Mouse (Mus musculus) MEL (cell line): ENCODE measurements at regions not wholly inside any gene's neighbourhood (a gene's known extent, or its start where the extent isn't known, plus 50 kb on each side); places are given as distances from the start of the nearest gene placed in this dataset.

ENCODE experiments used
- DNase-seq: peaks from one replicate; pipeline ENCODE4 v3.0.0; 2011; ENCODE audit warnings: low read depth, low spot score
- H3K27ac ChIP-seq: 2 replicates; pipeline ENCODE4 v1.5.1; 2012; ENCODE audit warnings: low read depth, mild to moderate bottlenecking, control low read depth, low read length, moderate library complexity; ENCODE audit not compliant: control insufficient read depth
- H3K27me3 ChIP-seq, 2 experiments: fragments of 150-350 bp in 1 of 2; sonication (generic) in 1 of 2; 2 replicates each; pipeline ENCODE4 v1.6.1; 2012; ENCODE audit warnings: low read length in 2 of 2, mild to moderate bottlenecking in 2 of 2, improper control_type of control experiment in 1 of 2, moderate library complexity in 1 of 2; ENCODE audit not compliant: insufficient read depth in 2 of 2, control insufficient read depth in 1 of 2
- H3K36me3 ChIP-seq, 2 experiments: 2 replicates each; pipeline ENCODE4 v1.6.1; 2012 to 2014; ENCODE audit warnings: low read length in 2 of 2, improper control_type of control experiment in 1 of 2, inconsistent platforms in 1 of 2, mild to moderate bottlenecking in 1 of 2; ENCODE audit not compliant: insufficient read depth in 2 of 2, control insufficient read depth in 1 of 2
- H3K4me1 ChIP-seq, 2 experiments: fragments of 150-350 bp in 1 of 2; sonication (generic) in 1 of 2; 2 replicates each; pipeline ENCODE4 v1.6.1; 2012; ENCODE audit warnings: low read length in 2 of 2, improper control_type of control experiment in 1 of 2, mild to moderate bottlenecking in 1 of 2; ENCODE audit not compliant: insufficient read depth in 2 of 2, control insufficient read depth in 1 of 2
- H3K4me3 ChIP-seq, 2 experiments: fragments of 150-350 bp in 1 of 2; sonication (generic) in 1 of 2; 2 replicates each; pipeline ENCODE4 v1.5.1; 2012; ENCODE audit warnings: low read depth in 2 of 2, low read length in 2 of 2, mild to moderate bottlenecking in 2 of 2, moderate library complexity in 2 of 2, control low read depth in 1 of 2, improper control_type of control experiment in 1 of 2; ENCODE audit not compliant: control insufficient read depth in 1 of 2, insufficient read depth in 1 of 2
- H3K79me2 ChIP-seq: 2 replicates; pipeline ENCODE4 v1.6.1; 2012; ENCODE audit warnings: mild to moderate bottlenecking, low read length, moderate library complexity; ENCODE audit not compliant: control insufficient read depth, poor library complexity, insufficient read depth
- H3K9ac ChIP-seq: 2 replicates; pipeline ENCODE4 v1.6.1; 2012; ENCODE audit warnings: low read depth, mild to moderate bottlenecking, control low read depth, low read length, moderate library complexity; ENCODE audit not compliant: control insufficient read depth, poor library complexity, severe bottlenecking
- H3K9me3 ChIP-seq: fragments of 150-350 bp; sonication (generic); replicated peaks from 2 replicates; pipeline ENCODE4 v1.6.1; 2012; ENCODE audit warnings: mild to moderate bottlenecking, low read length, improper control_type of control experiment, moderate library complexity; ENCODE audit not compliant: insufficient read depth
- BHLHE40 ChIP-seq: IDR thresholded peaks from 2 replicates; pipeline ENCODE4 v1.6.1; 2012; ENCODE audit warnings: low read depth, mild to moderate bottlenecking, inconsistent platforms, low read length, improper control_type of control experiment, borderline replicate concordance
- CHD2 ChIP-seq: IDR thresholded peaks from 2 replicates; pipeline ENCODE4 v1.6.1; 2011; ENCODE audit warnings: low read length, improper control_type of control experiment
- EP300 ChIP-seq, 2 experiments: IDR thresholded peaks; 2 replicates each; pipeline ENCODE4 v1.6.1; 2011; ENCODE audit warnings: improper control_type of control experiment in 2 of 2, low read length in 2 of 2, low read depth in 1 of 2, mild to moderate bottlenecking in 1 of 2
- ETS1 ChIP-seq: IDR thresholded peaks from 2 replicates; pipeline ENCODE4 v1.6.1; 2012; ENCODE audit warnings: low read depth, mild to moderate bottlenecking, inconsistent platforms, low read length, improper control_type of control experiment, moderate library complexity
- GATA1 ChIP-seq: IDR thresholded peaks from 2 replicates; pipeline ENCODE4 v1.6.1; 2011; ENCODE audit warnings: low read depth, low read length, improper control_type of control experiment
- HCFC1 ChIP-seq: IDR thresholded peaks from 2 replicates; pipeline ENCODE4 v1.6.1; 2012; ENCODE audit warnings: low read depth, mild to moderate bottlenecking, inconsistent platforms, low read length, improper control_type of control experiment, moderate library complexity
- KAT2A ChIP-seq: conservative IDR thresholded peaks from 2 replicates; pipeline ENCODE4 v1.6.1; 2012; ENCODE audit warnings: low read depth, low read length, improper control_type of control experiment, inconsistent platforms
- MAX ChIP-seq: IDR thresholded peaks from 2 replicates; pipeline ENCODE4 v1.6.1; 2011; ENCODE audit warnings: low read length, improper control_type of control experiment
- MAZ ChIP-seq: IDR thresholded peaks from 2 replicates; pipeline ENCODE4 v1.6.1; 2012; ENCODE audit warnings: low read depth, mild to moderate bottlenecking, inconsistent platforms, low read length, improper control_type of control experiment
- NRF1 ChIP-seq: IDR thresholded peaks from 2 replicates; pipeline ENCODE4 v1.6.1; 2014; ENCODE audit warnings: low read depth, mild to moderate bottlenecking, inconsistent platforms, low read length, improper control_type of control experiment, moderate library complexity; ENCODE audit not compliant: poor library complexity, insufficient read depth, severe bottlenecking
- POLR2A ChIP-seq, 2 experiments: IDR thresholded peaks; 2 replicates each; pipeline ENCODE4 v1.6.1; 2011 to 2012; ENCODE audit warnings: low read length in 2 of 2, mild to moderate bottlenecking in 2 of 2, control low read depth in 1 of 2, improper control_type of control experiment in 1 of 2, low read depth in 1 of 2, moderate library complexity in 1 of 2; ENCODE audit not compliant: control insufficient read depth in 1 of 2, insufficient read depth in 1 of 2, poor library complexity in 1 of 2
- POLR2AphosphoS2 ChIP-seq: IDR thresholded peaks from 2 replicates; pipeline ENCODE4 v1.6.1; 2011; ENCODE audit warnings: low read length, improper control_type of control experiment
- POLR2AphosphoS5 ChIP-seq: IDR thresholded peaks from 2 replicates; pipeline ENCODE4 v1.6.1; 2012; ENCODE audit warnings: low read depth, borderline replicate concordance, mild to moderate bottlenecking, inconsistent platforms, low read length, moderate library complexity, mixed read lengths
- RCOR1 ChIP-seq: IDR thresholded peaks from 2 replicates; pipeline ENCODE4 v1.6.1; 2012; ENCODE audit warnings: low read depth, mild to moderate bottlenecking, inconsistent platforms, low read length, improper control_type of control experiment
- TBP ChIP-seq: IDR thresholded peaks from 2 replicates; pipeline ENCODE4 v1.8.0; 2011; ENCODE audit warnings: low read depth, low read length, improper control_type of control experiment
- TCF12 ChIP-seq: IDR thresholded peaks from 2 replicates; pipeline ENCODE4 v1.6.1; 2014; ENCODE audit warnings: low read depth, mild to moderate bottlenecking, inconsistent platforms, low read length, improper control_type of control experiment, moderate library complexity
- UBTF ChIP-seq: IDR thresholded peaks from 2 replicates; pipeline ENCODE4 v1.6.1; 2012; ENCODE audit warnings: low read depth, mild to moderate bottlenecking, inconsistent platforms, low read length, improper control_type of control experiment, moderate library complexity, borderline replicate concordance; ENCODE audit not compliant: insufficient read depth
- USF1 ChIP-seq: IDR thresholded peaks from 2 replicates; pipeline ENCODE4 v1.6.1; 2014; ENCODE audit warnings: low read depth, mild to moderate bottlenecking, inconsistent platforms, low read length, improper control_type of control experiment, moderate library complexity
- USF2 ChIP-seq, 2 experiments: IDR thresholded peaks; 2 replicates each; pipeline ENCODE4 v1.6.1; 2011 to 2012; ENCODE audit warnings: improper control_type of control experiment in 2 of 2, low read length in 2 of 2, borderline replicate concordance in 1 of 2, inconsistent platforms in 1 of 2, low read depth in 1 of 2, mild to moderate bottlenecking in 1 of 2; ENCODE audit not compliant: insufficient read depth in 1 of 2
- ZC3H11A ChIP-seq: IDR thresholded peaks from 2 replicates; pipeline ENCODE4 v1.6.1; 2012; ENCODE audit warnings: low read depth, mild to moderate bottlenecking, inconsistent platforms, low read length, improper control_type of control experiment

DNA sequence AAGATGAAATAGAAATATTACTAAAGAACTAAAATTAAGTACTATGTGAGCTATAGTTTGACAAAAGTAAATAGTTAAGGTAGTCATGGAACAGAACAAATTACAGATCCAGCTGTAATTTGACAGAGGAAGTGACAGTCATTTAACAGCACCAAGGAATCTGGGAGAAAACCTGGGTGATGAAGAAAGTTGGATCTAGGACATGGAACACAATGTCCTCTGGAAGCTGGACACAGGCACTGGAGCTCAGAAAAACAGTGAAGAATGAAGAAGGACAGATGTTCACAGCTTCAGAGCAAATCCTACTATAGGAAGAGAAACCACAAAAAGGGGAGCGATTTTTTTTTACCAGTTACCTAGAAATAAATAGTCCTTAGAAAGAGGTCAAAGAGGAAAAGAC is 147.2 kb upstream of the AI593442 start:
- Histone ChIP-seq H3K9ac (no peak overlapping the region), H3K36me3 (no peaks in the 10 kb centered on the region), H3K79me2 (no peaks in the 10 kb centered on the region), H3K4me3 (no peak overlapping the region), H3K4me1 (no peaks in the 10 kb centered on the region), H3K27me3 (no peaks in the 10 kb centered on the region), H3K9me3 (no peaks in the 10 kb centered on the region), H3K27ac (no peak overlapping the region)
- no peak for TF ChIP-seq POLR2AphosphoS2
- no peak for TF ChIP-seq CHD2
- TF ChIP-seq USF2 (IDR thresholded peaks at IDR 0.05; ENCODE audit: borderline replicate concordance in 1 of 2, insufficient read depth in 1 of 2, low read depth in 1 of 2, low read length in 2 of 2), result no peak
- no peak for TF ChIP-seq ZC3H11A
- TF ChIP-seq TBP, result no peak
- TF ChIP-seq POLR2AphosphoS5, result no peak
- TF ChIP-seq POLR2A (IDR thresholded peaks at IDR 0.05; ENCODE audit: control insufficient read depth in 1 of 2, insufficient read depth in 1 of 2, low read depth in 1 of 2, low read length in 2 of 2, poor library complexity in 1 of 2), result no peak
- no peak for DNase-seq

DNA sequence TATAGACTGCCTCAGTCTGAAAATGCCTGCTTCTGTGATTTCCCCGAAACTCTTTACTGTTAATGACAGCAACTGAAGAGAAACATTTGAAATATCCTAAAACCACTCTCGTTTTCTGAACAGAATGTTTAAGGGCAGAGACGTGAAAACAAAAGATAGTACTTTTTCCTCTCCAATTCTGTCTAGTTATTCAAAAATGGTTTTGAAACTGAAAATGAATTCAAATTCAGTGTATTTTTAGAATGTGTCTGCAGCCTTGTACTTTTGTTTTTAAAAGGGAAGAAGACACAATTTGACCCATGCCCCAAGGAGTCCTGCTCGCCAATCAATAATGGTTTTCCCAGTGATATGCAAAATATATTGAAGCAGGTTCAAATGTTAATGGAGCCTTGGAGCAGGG is 136.7 kb upstream of the AI593442 start:
- H3K9ac ChIP-seq, result no peak overlapping the region
- no peaks in the 10 kb centered on the region for H3K36me3 ChIP-seq
- H3K4me1 ChIP-seq, result no peaks in the 10 kb centered on the region
- H3K79me2 ChIP-seq, result no peaks in the 10 kb centered on the region
- TF ChIP-seq MAZ (no peak), ETS1 (no peak)
- no peak for DNase-seq
- H3K4me3 ChIP-seq, result no peak overlapping the region
- no peak overlapping the region for H3K27ac ChIP-seq
- no peaks in the 10 kb centered on the region for H3K9me3 ChIP-seq
- H3K27me3 ChIP-seq, result no peaks in the 10 kb centered on the region

DNA sequence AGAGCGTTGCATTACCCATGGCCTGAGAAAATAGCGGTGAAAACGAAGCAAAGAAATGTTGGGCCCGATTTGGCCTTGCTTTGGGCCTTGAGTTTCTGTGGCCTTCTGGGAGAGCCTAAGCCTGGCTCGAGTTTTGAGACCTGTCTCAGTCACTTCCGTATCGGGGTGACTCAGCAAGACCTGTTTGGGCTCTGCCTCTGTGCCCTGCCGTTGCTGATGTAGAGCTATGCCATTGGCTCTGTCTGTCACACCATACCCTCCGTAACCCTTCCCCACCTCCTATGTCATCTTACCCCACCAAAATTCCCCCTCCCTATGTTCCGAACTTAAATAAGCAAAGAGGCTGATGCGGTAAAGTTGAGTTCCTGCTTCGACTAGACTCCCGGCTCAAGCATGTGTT is 123.4 kb upstream of the AI593442 start:
- no peak for TF ChIP-seq MAX
- TF ChIP-seq RCOR1, result no peak
- TF ChIP-seq EP300 (IDR thresholded peaks at IDR 0.05; ENCODE audit: low read depth in 1 of 2, low read length in 2 of 2), result no peak
- TF ChIP-seq ZC3H11A, result no peak
- no peak for TF ChIP-seq POLR2AphosphoS5
- no peak for TF ChIP-seq HCFC1
- TF ChIP-seq NRF1, result no peak
- TF ChIP-seq BHLHE40, result no peak
- no peak for TF ChIP-seq KAT2A
- no peak for TF ChIP-seq USF2 (IDR thresholded peaks at IDR 0.05; ENCODE audit: borderline replicate concordance in 1 of 2, insufficient read depth in 1 of 2, low read depth in 1 of 2, low read length in 2 of 2)
- TF ChIP-seq GATA1, result no peak
- no peak for TF ChIP-seq POLR2A (IDR thresholded peaks at IDR 0.05; ENCODE audit: control insufficient read depth in 1 of 2, insufficient read depth in 1 of 2, low read depth in 1 of 2, low read length in 2 of 2, poor library complexity in 1 of 2)
- no peak for TF ChIP-seq TCF12
- TF ChIP-seq USF1, result no peak
- TF ChIP-seq UBTF, result no peak
- H3K4me1 ChIP-seq, result no peaks in the 10 kb centered on the region

More for the DNA sequence above, 123.4 kb upstream of the AI593442 start:
- Histone ChIP-seq H3K9ac (no peak overlapping the region), H3K36me3 (no peaks in the 10 kb centered on the region), H3K27ac (no peak overlapping the region), H3K79me2 (no peaks in the 10 kb centered on the region), H3K9me3 (no peaks in the 10 kb centered on the region), H3K4me3 (no peak overlapping the region), H3K27me3 (no peaks in the 10 kb centered on the region)
- DNase-seq, result no peak
